In the genomic region with DNA sequence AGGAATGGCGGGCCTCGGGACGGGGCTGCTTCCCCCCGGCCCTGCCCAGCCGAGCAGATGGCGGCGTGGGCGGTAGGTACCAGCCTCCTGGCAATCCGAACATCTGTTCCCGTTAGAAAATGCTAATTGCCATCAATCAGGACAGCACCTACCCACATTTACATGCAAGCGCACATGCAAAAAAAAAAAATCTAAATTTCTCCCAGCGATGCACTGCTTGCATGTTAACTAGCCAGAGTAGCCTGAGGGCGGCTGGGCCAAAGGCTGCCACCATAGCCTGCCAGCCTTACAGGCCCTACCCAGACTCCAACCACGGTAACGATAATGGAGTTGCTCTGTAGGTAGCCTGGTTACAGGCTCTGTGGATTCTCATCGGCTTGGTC, we compare ENCODE assay signal across 9 mouse cellular contexts.
DNase-seq lines count a peak whose midpoint lies in the region; ATAC-seq and TF ChIP-seq lines count a peak whose summit lies in the region.
"Had no signal": no experiment of that assay in that cellular context is flagged by ENCODE, and none has a peak within 500 bp of the region (broad histone marks: within the 10 kb centered on the region; RNA-seq: fewer than 3 reads in every experiment).

No protein-coding gene starts in this region.

- peak overlapping the region; percentile 88 for H3K27ac ChIP-seq in cerebellum, adult 2 months (ENCODE audit: insufficient read depth, low read length)
- H3K27ac ChIP-seq in forebrain, embryonic 14.5 days (ENCODE audit: low read depth, low read length): peak overlapping the region; percentile 100
- H3K27ac ChIP-seq in midbrain, postnatal 0 days (ENCODE audit: low read depth, low read length): peak overlapping the region; percentile 87
- H3K27ac ChIP-seq in kidney, embryonic 16.5 days (ENCODE audit: low read length): no peak overlapping the region

- peak; percentile 88 for ATAC-seq in forebrain, embryonic 14.5 days
- ATAC-seq in midbrain, postnatal 0 days (ENCODE audit: low FRiP score): peak; percentile 14; the same call in 1 of the 2 replicates
- no peak for ATAC-seq in kidney, embryonic 16.5 days (ENCODE audit: low FRiP score, low TSS enrichment)
- ATAC-seq in megakaryocyte progenitor cell, adult 5-6 weeks (replicated peaks; ENCODE audit: poor library complexity): no peak

- TF ChIP-seq POLR2A in cerebellum, adult 2 months (IDR thresholded peaks at IDR 0.05; ENCODE audit: borderline replicate concordance, insufficient read depth, low read length): no peak

- DNase-seq in cerebellum, adult 2 months: peak; percentile 78 to 79
- peak; percentile 94 for DNase-seq in forebrain, embryonic 14.5 days (ENCODE audit: low spot score)
- peak; percentile 90 for DNase-seq in layer of hippocampus, adult 9-11 months
- peak; percentile 73 for DNase-seq in midbrain, postnatal 0 days (ENCODE audit: low spot score)
- no peak for DNase-seq in heart, adult 18-20 months
- DNase-seq in ovary, postnatal 36 days (ENCODE audit: low spot score): no peak

- H3K4me1 ChIP-seq in cerebellum, adult 2 months (ENCODE audit: control insufficient read depth, insufficient read depth, low read length): peaks cover 64% of the 10 kb centered on the region
- peaks cover 50% of the 10 kb centered on the region for H3K4me1 ChIP-seq in forebrain, embryonic 14.5 days (ENCODE audit: control insufficient read depth, insufficient read depth, low read length)
- peaks cover 42% of the 10 kb centered on the region for H3K4me1 ChIP-seq in midbrain, postnatal 0 days (ENCODE audit: insufficient read depth, low read length)
- no peaks in the 10 kb centered on the region for H3K4me1 ChIP-seq in kidney, embryonic 16.5 days (ENCODE audit: insufficient read depth, low read length)

- H3K36me3 ChIP-seq in forebrain, embryonic 14.5 days (ENCODE audit: control insufficient read depth, insufficient read depth, low read length): no peaks in the 10 kb centered on the region
- H3K36me3 ChIP-seq in midbrain, postnatal 0 days (ENCODE audit: insufficient read depth, low read length): no peaks in the 10 kb centered on the region
- H3K36me3 ChIP-seq in kidney, embryonic 16.5 days (ENCODE audit: insufficient read depth, low read length): no peaks in the 10 kb centered on the region
- H3K36me3 ChIP-seq: G1E had no signal

- H3K4me2 ChIP-seq in forebrain, embryonic 14.5 days (ENCODE audit: low read length): peak overlapping the region; percentile 18; the same call in 1 of the 2 replicates
- H3K4me2 ChIP-seq in midbrain, postnatal 0 days (ENCODE audit: low read depth, low read length, poor library complexity, severe bottlenecking): no peak overlapping the region
- H3K4me2 ChIP-seq in kidney, embryonic 16.5 days (replicated peaks; ENCODE audit: low read depth, low read length): no peak overlapping the region

- no peak overlapping the region for H3K4me3 ChIP-seq in cerebellum, adult 2 months (replicated peaks; ENCODE audit: insufficient read depth, low read depth, low read length)
- H3K4me3 ChIP-seq in forebrain, embryonic 14.5 days (ENCODE audit: low read depth, low read length): no peak overlapping the region
- no peak overlapping the region for H3K4me3 ChIP-seq in midbrain, postnatal 0 days (ENCODE audit: low read depth, low read length)
- H3K4me3 ChIP-seq in kidney, embryonic 16.5 days (ENCODE audit: low read length): no peak overlapping the region

- no peaks in the 10 kb centered on the region for H3K9me3 ChIP-seq in forebrain, embryonic 14.5 days (replicated peaks; ENCODE audit: control insufficient read depth, low read length)
- H3K9me3 ChIP-seq in midbrain, postnatal 0 days (ENCODE audit: low read length): no peaks in the 10 kb centered on the region
- no peaks in the 10 kb centered on the region for H3K9me3 ChIP-seq in kidney, embryonic 16.5 days (ENCODE audit: low read length)

- H3K27me3 ChIP-seq in cerebellum, adult 2 months (ENCODE audit: control insufficient read depth, insufficient read depth, low read length): no peaks in the 10 kb centered on the region
- no peaks in the 10 kb centered on the region for H3K27me3 ChIP-seq in forebrain, embryonic 14.5 days (replicated peaks; ENCODE audit: control insufficient read depth, insufficient read depth, low read length)
- H3K27me3 ChIP-seq in midbrain, postnatal 0 days (ENCODE audit: insufficient read depth, low read length): no peaks in the 10 kb centered on the region
- no peaks in the 10 kb centered on the region for H3K27me3 ChIP-seq in kidney, embryonic 16.5 days (ENCODE audit: insufficient read depth, low read length)

- H3K9ac ChIP-seq in forebrain, embryonic 14.5 days (ENCODE audit: low read length): peak overlapping the region; percentile 44; the same call in 1 of the 2 replicates
- peak overlapping the region; percentile 37; the same call in 1 of the 2 replicates for H3K9ac ChIP-seq in midbrain, postnatal 0 days (replicated peaks; ENCODE audit: low read length, poor library complexity, severe bottlenecking)
- H3K9ac ChIP-seq in kidney, embryonic 16.5 days (replicated peaks; ENCODE audit: low read length): no peak overlapping the region

- no peak for TF ChIP-seq CTCF in cerebellum, adult 2 months (IDR thresholded peaks at IDR 0.05; ENCODE audit: borderline replicate concordance, insufficient read depth, low read depth, low read length)
- no peak for TF ChIP-seq CTCF in midbrain, postnatal 0 days (IDR thresholded peaks at IDR 0.05)

- 6% methylated on average over 16 of the region's 16 CpGs for WGBS in cerebellum, adult 2 months
- 15% methylated on average over 16 of the region's 16 CpGs for WGBS in forebrain, embryonic 14.5 days
- 25% methylated on average over 16 of the region's 16 CpGs for WGBS in midbrain, postnatal 0 days
- WGBS in kidney, embryonic 16.5 days: 65% methylated on average over 16 of the region's 16 CpGs

Comparison
In these comparisons a context has a peak if more than half of its experiments do, and no peak if none do; other contexts are left out.
1. DNase-seq: peak in cerebellum, adult 2 months (2 of 2), forebrain, embryonic 14.5 days (single experiment), layer of hippocampus, adult 9-11 months (single experiment) and midbrain, postnatal 0 days (single experiment); none in heart, adult 18-20 months (0 of 2) and ovary, postnatal 36 days (single experiment).
2. ATAC-seq: peak in forebrain, embryonic 14.5 days (single experiment) and midbrain, postnatal 0 days (single experiment); none in kidney, embryonic 16.5 days (single experiment) and megakaryocyte progenitor cell, adult 5-6 weeks (single experiment).